Mouse (Mus musculus) MEL (cell line): Measurements from ENCODE around the gene Trp73. TPM values are rescaled to one million over a fixed set of nuclear protein-coding genes. Genes with fewer than 3 reads are reported as not detected.

Experiments
- DNase-seq: peaks from one replicate; pipeline ENCODE4 v3.0.0; 2011; ENCODE audit warnings: low read depth, low spot score
- H3K27ac ChIP-seq: 2 replicates; pipeline ENCODE4 v1.5.1; 2012; ENCODE audit warnings: low read depth, mild to moderate bottlenecking, control low read depth, low read length, moderate library complexity; ENCODE audit not compliant: control insufficient read depth
- H3K27me3 ChIP-seq, 2 experiments: fragments of 150-350 bp in 1 of 2; sonication (generic) in 1 of 2; 2 replicates each; pipeline ENCODE4 v1.6.1; 2012; ENCODE audit warnings: low read length in 2 of 2, mild to moderate bottlenecking in 2 of 2, improper control_type of control experiment in 1 of 2, moderate library complexity in 1 of 2; ENCODE audit not compliant: insufficient read depth in 2 of 2, control insufficient read depth in 1 of 2
- H3K36me3 ChIP-seq, 2 experiments: 2 replicates each; pipeline ENCODE4 v1.6.1; 2012 to 2014; ENCODE audit warnings: low read length in 2 of 2, improper control_type of control experiment in 1 of 2, inconsistent platforms in 1 of 2, mild to moderate bottlenecking in 1 of 2; ENCODE audit not compliant: insufficient read depth in 2 of 2, control insufficient read depth in 1 of 2
- H3K4me1 ChIP-seq, 2 experiments: fragments of 150-350 bp in 1 of 2; sonication (generic) in 1 of 2; 2 replicates each; pipeline ENCODE4 v1.6.1; 2012; ENCODE audit warnings: low read length in 2 of 2, improper control_type of control experiment in 1 of 2, mild to moderate bottlenecking in 1 of 2; ENCODE audit not compliant: insufficient read depth in 2 of 2, control insufficient read depth in 1 of 2
- H3K4me3 ChIP-seq, 2 experiments: fragments of 150-350 bp in 1 of 2; sonication (generic) in 1 of 2; 2 replicates each; pipeline ENCODE4 v1.5.1; 2012; ENCODE audit warnings: low read depth in 2 of 2, low read length in 2 of 2, mild to moderate bottlenecking in 2 of 2, moderate library complexity in 2 of 2, control low read depth in 1 of 2, improper control_type of control experiment in 1 of 2; ENCODE audit not compliant: control insufficient read depth in 1 of 2, insufficient read depth in 1 of 2
- H3K79me2 ChIP-seq: 2 replicates; pipeline ENCODE4 v1.6.1; 2012; ENCODE audit warnings: mild to moderate bottlenecking, low read length, moderate library complexity; ENCODE audit not compliant: control insufficient read depth, poor library complexity, insufficient read depth
- H3K9ac ChIP-seq: 2 replicates; pipeline ENCODE4 v1.6.1; 2012; ENCODE audit warnings: low read depth, mild to moderate bottlenecking, control low read depth, low read length, moderate library complexity; ENCODE audit not compliant: control insufficient read depth, poor library complexity, severe bottlenecking
- H3K9me3 ChIP-seq: fragments of 150-350 bp; sonication (generic); replicated peaks from 2 replicates; pipeline ENCODE4 v1.6.1; 2012; ENCODE audit warnings: mild to moderate bottlenecking, low read length, improper control_type of control experiment, moderate library complexity; ENCODE audit not compliant: insufficient read depth
- BHLHE40 ChIP-seq: IDR thresholded peaks from 2 replicates; pipeline ENCODE4 v1.6.1; 2012; ENCODE audit warnings: low read depth, mild to moderate bottlenecking, inconsistent platforms, low read length, improper control_type of control experiment, borderline replicate concordance
- CTCF ChIP-seq, 3 experiments: IDR thresholded peaks in 2 of 3; conservative IDR thresholded peaks in 1 of 3; 2 replicates each; pipeline ENCODE4 v1.5.1; 2011 to 2012; ENCODE audit warnings: low read length in 3 of 3, low read depth in 2 of 3, mild to moderate bottlenecking in 2 of 3, improper control_type of control experiment in 1 of 3, inconsistent platforms in 1 of 3, mixed read lengths in 1 of 3, moderate library complexity in 1 of 3; ENCODE audit not compliant: control insufficient read depth in 1 of 3, insufficient read depth in 1 of 3, poor library complexity in 1 of 3, severe bottlenecking in 1 of 3
- EP300 ChIP-seq, 2 experiments: IDR thresholded peaks; 2 replicates each; pipeline ENCODE4 v1.6.1; 2011; ENCODE audit warnings: improper control_type of control experiment in 2 of 2, low read length in 2 of 2, low read depth in 1 of 2, mild to moderate bottlenecking in 1 of 2
- ETS1 ChIP-seq: IDR thresholded peaks from 2 replicates; pipeline ENCODE4 v1.6.1; 2012; ENCODE audit warnings: low read depth, mild to moderate bottlenecking, inconsistent platforms, low read length, improper control_type of control experiment, moderate library complexity
- GABPA ChIP-seq: IDR thresholded peaks from 2 replicates; pipeline ENCODE4 v1.6.1; 2012; ENCODE audit warnings: low read depth, mild to moderate bottlenecking, inconsistent platforms, low read length, improper control_type of control experiment, moderate library complexity
- KAT2A ChIP-seq: conservative IDR thresholded peaks from 2 replicates; pipeline ENCODE4 v1.6.1; 2012; ENCODE audit warnings: low read depth, low read length, improper control_type of control experiment, inconsistent platforms
- MAFK ChIP-seq: IDR thresholded peaks from 2 replicates; pipeline ENCODE4 v1.6.1; 2011; ENCODE audit warnings: low read depth, mild to moderate bottlenecking, low read length, improper control_type of control experiment, borderline replicate concordance
- MAX ChIP-seq: IDR thresholded peaks from 2 replicates; pipeline ENCODE4 v1.6.1; 2011; ENCODE audit warnings: low read length, improper control_type of control experiment
- MAZ ChIP-seq: IDR thresholded peaks from 2 replicates; pipeline ENCODE4 v1.6.1; 2012; ENCODE audit warnings: low read depth, mild to moderate bottlenecking, inconsistent platforms, low read length, improper control_type of control experiment
- MXI1 ChIP-seq: IDR thresholded peaks from 2 replicates; pipeline ENCODE4 v1.6.1; 2011; ENCODE audit warnings: mild to moderate bottlenecking, low read depth, low read length, improper control_type of control experiment
- MYB ChIP-seq: IDR thresholded peaks from 2 replicates; pipeline ENCODE4 v1.6.1; 2011; ENCODE audit warnings: mild to moderate bottlenecking, low read depth, low read length, improper control_type of control experiment
- NELFE ChIP-seq: IDR thresholded peaks from 2 replicates; pipeline ENCODE4 v1.6.1; 2011; ENCODE audit warnings: low read depth, low read length, improper control_type of control experiment
- NRF1 ChIP-seq: IDR thresholded peaks from 2 replicates; pipeline ENCODE4 v1.6.1; 2014; ENCODE audit warnings: low read depth, mild to moderate bottlenecking, inconsistent platforms, low read length, improper control_type of control experiment, moderate library complexity; ENCODE audit not compliant: poor library complexity, insufficient read depth, severe bottlenecking
- POLR2A ChIP-seq, 2 experiments: IDR thresholded peaks; 2 replicates each; pipeline ENCODE4 v1.6.1; 2011 to 2012; ENCODE audit warnings: low read length in 2 of 2, mild to moderate bottlenecking in 2 of 2, control low read depth in 1 of 2, improper control_type of control experiment in 1 of 2, low read depth in 1 of 2, moderate library complexity in 1 of 2; ENCODE audit not compliant: control insufficient read depth in 1 of 2, insufficient read depth in 1 of 2, poor library complexity in 1 of 2
- POLR2AphosphoS2 ChIP-seq: IDR thresholded peaks from 2 replicates; pipeline ENCODE4 v1.6.1; 2011; ENCODE audit warnings: low read length, improper control_type of control experiment
- POLR2AphosphoS5 ChIP-seq: IDR thresholded peaks from 2 replicates; pipeline ENCODE4 v1.6.1; 2012; ENCODE audit warnings: low read depth, borderline replicate concordance, mild to moderate bottlenecking, inconsistent platforms, low read length, moderate library complexity, mixed read lengths
- RAD21 ChIP-seq: IDR thresholded peaks from 2 replicates; pipeline ENCODE4 v1.6.1; 2011; ENCODE audit warnings: mild to moderate bottlenecking, low read depth, low read length, improper control_type of control experiment
- SMC3 ChIP-seq: IDR thresholded peaks from 2 replicates; pipeline ENCODE4 v1.6.1; 2011; ENCODE audit warnings: low read depth, low read length, improper control_type of control experiment
- TAL1 ChIP-seq: IDR thresholded peaks from 2 replicates; pipeline ENCODE4 v1.6.1; 2012; ENCODE audit warnings: mild to moderate bottlenecking, inconsistent platforms, low read length, moderate library complexity, mixed read lengths
- TCF12 ChIP-seq: IDR thresholded peaks from 2 replicates; pipeline ENCODE4 v1.6.1; 2014; ENCODE audit warnings: low read depth, mild to moderate bottlenecking, inconsistent platforms, low read length, improper control_type of control experiment, moderate library complexity
- USF1 ChIP-seq: IDR thresholded peaks from 2 replicates; pipeline ENCODE4 v1.6.1; 2014; ENCODE audit warnings: low read depth, mild to moderate bottlenecking, inconsistent platforms, low read length, improper control_type of control experiment, moderate library complexity
- USF2 ChIP-seq, 2 experiments: IDR thresholded peaks; 2 replicates each; pipeline ENCODE4 v1.6.1; 2011 to 2012; ENCODE audit warnings: improper control_type of control experiment in 2 of 2, low read length in 2 of 2, borderline replicate concordance in 1 of 2, inconsistent platforms in 1 of 2, low read depth in 1 of 2, mild to moderate bottlenecking in 1 of 2; ENCODE audit not compliant: insufficient read depth in 1 of 2
- ZKSCAN1 ChIP-seq: IDR thresholded peaks from 2 replicates; pipeline ENCODE4 v1.6.1; 2012; ENCODE audit warnings: low read depth, mild to moderate bottlenecking, inconsistent platforms, low read length, improper control_type of control experiment, moderate library complexity
- ZNF384 ChIP-seq: IDR thresholded peaks from 2 replicates; pipeline ENCODE4 v1.6.1; 2012; ENCODE audit warnings: low read depth, mild to moderate bottlenecking, inconsistent platforms, low read length, improper control_type of control experiment
- polyA plus RNA-seq, 2 experiments: library from polyadenylated mRNA; stranded (reverse) in 1 of 2; unstranded in 1 of 2; fragments of >175 nt in 1 of 2; fragments of >200 nt in 1 of 2; gene quantifications; 2 replicates each; pipeline versions ENCODE4 v1.2.1 to v1.2.4; 2012; ENCODE audit warnings: low replicate concordance in 2 of 2, low read depth in 1 of 2; ENCODE audit not compliant: insufficient read length in 2 of 2, insufficient read depth in 1 of 2, missing spikeins in 1 of 2
- total RNA-seq: library from RNA; depleted of rRNA; stranded (reverse); fragments of 300-350 nt; gene quantifications from 2 replicates; pipeline ENCODE4 v1.2.3, GENCODE M21; 2012

Gene Trp73
- total and polyA plus RNA-seq, 3 experiments, result 0.03 to 0.04 TPM; not detected in 1

GRCm38 (mm10) chr4:154159002-154159401 is 19.0 kb upstream of the Trp73 start (continued):
- TF ChIP-seq EP300 (IDR thresholded peaks at IDR 0.05; ENCODE audit: low read depth in 1 of 2, low read length in 2 of 2), result no peak
- TF ChIP-seq USF1, result no peak
- no peak for TF ChIP-seq BHLHE40
- TF ChIP-seq POLR2A (IDR thresholded peaks at IDR 0.05; ENCODE audit: control insufficient read depth in 1 of 2, insufficient read depth in 1 of 2, low read depth in 1 of 2, low read length in 2 of 2, poor library complexity in 1 of 2), result peak in 1 of 2 experiments; percentile 33; a peak in 1 of 4 replicates
- TF ChIP-seq GABPA, result no peak
- TF ChIP-seq ETS1, result no peak

GRCm38 (mm10) chr4:154157970-154158662 is 18.1 kb upstream of the Trp73 start:
- H3K27me3 ChIP-seq, result no peaks in the 10 kb centered on the region
- H3K79me2 ChIP-seq, result peaks cover 3% of the 10 kb centered on the region
- H3K9ac ChIP-seq, result no peak overlapping the region
- H3K9me3 ChIP-seq, result no peaks in the 10 kb centered on the region
- H3K36me3 ChIP-seq, result peaks cover 2 to 6% of the 10 kb centered on the region in 2 experiments; a peak in 2 of 4 replicates
- no peak overlapping the region for H3K4me3 ChIP-seq
- no peak for DNase-seq
- no peak overlapping the region for H3K27ac ChIP-seq
- H3K4me1 ChIP-seq, result peaks cover 0 to 4% of the 10 kb centered on the region in 2 experiments; a peak in 2 of 4 replicates
- TF ChIP-seq NRF1, result no peak
- TF ChIP-seq TAL1, result no peak
- TF ChIP-seq POLR2A (IDR thresholded peaks at IDR 0.05; ENCODE audit: control insufficient read depth in 1 of 2, insufficient read depth in 1 of 2, low read depth in 1 of 2, low read length in 2 of 2, poor library complexity in 1 of 2), result no peak
- TF ChIP-seq MYB, result no peak
- no peak for TF ChIP-seq POLR2AphosphoS2
- TF ChIP-seq MAZ, result no peak
- TF ChIP-seq NELFE, result no peak
- no peak for TF ChIP-seq MAX
- TF ChIP-seq SMC3, result no peak
- TF ChIP-seq TCF12, result no peak
- TF ChIP-seq CTCF (IDR thresholded peaks at IDR 0.05 in 2 of 3, conservative IDR thresholded peaks at IDR 0.05 in 1 of 3; ENCODE audit: control insufficient read depth in 1 of 3, insufficient read depth in 1 of 3, low read depth in 2 of 3, low read length in 3 of 3, poor library complexity in 1 of 3, severe bottlenecking in 1 of 3), result no peak
- no peak for TF ChIP-seq MXI1
- TF ChIP-seq USF2 (IDR thresholded peaks at IDR 0.05; ENCODE audit: borderline replicate concordance in 1 of 2, insufficient read depth in 1 of 2, low read depth in 1 of 2, low read length in 2 of 2), result no peak
- TF ChIP-seq ZNF384, result no peak
- TF ChIP-seq KAT2A, result no peak
- no peak for TF ChIP-seq BHLHE40
- no peak for TF ChIP-seq POLR2AphosphoS5
- TF ChIP-seq ZKSCAN1, result no peak
- TF ChIP-seq MAFK, result no peak
- no peak for TF ChIP-seq RAD21
